Mouse (Mus musculus) hindbrain, embryonic 16.5 days (tissue): ENCODE data around the gene Flywch1. TPM values are rescaled to one million over a fixed set of nuclear protein-coding genes. Genes with fewer than 3 reads are reported as not detected.
A peak's percentile ranks its signal among the peaks of the same experiment; 100 is the strongest.

Source experiments
- ATAC-seq: fragments of 200-750 bp; cut with Nextera tagmentation; 2 replicates; pipeline ENCODE4 v1.8.0; 2017; ENCODE audit warnings: moderate TSS enrichment, moderate library complexity
- H3K27ac ChIP-seq: fragments of 300-500 bp; sonication (generic); 2 replicates; pipeline ENCODE4 v1.5.1; 2014; ENCODE audit warnings: low read depth, mild to moderate bottlenecking, control low read depth, low read length, moderate library complexity
- H3K27me3 ChIP-seq: fragments of 300-500 bp; sonication (generic); replicated peaks from 2 replicates; pipeline ENCODE4 v1.6.1; 2014; ENCODE audit warnings: low read length; ENCODE audit not compliant: control insufficient read depth, insufficient read depth
- H3K36me3 ChIP-seq: fragments of 300-500 bp; sonication (generic); 2 replicates; pipeline ENCODE4 v1.6.1; 2014; ENCODE audit warnings: mild to moderate bottlenecking, low read length, moderate library complexity, mixed read lengths; ENCODE audit not compliant: control insufficient read depth, insufficient read depth
- H3K4me1 ChIP-seq: fragments of 300-500 bp; sonication (generic); 2 replicates; pipeline ENCODE4 v1.6.1; 2014; ENCODE audit warnings: low read depth, low read length; ENCODE audit not compliant: control insufficient read depth, insufficient read depth
- H3K4me2 ChIP-seq: fragments of 300-500 bp; sonication (generic); 2 replicates; pipeline ENCODE4 v1.6.1; 2014; ENCODE audit warnings: mild to moderate bottlenecking, low read length, control low read depth, moderate library complexity
- H3K4me3 ChIP-seq: fragments of 300-500 bp; sonication (generic); 2 replicates; pipeline ENCODE4 v1.5.1; 2014; ENCODE audit warnings: mild to moderate bottlenecking, low read length, control low read depth, moderate library complexity
- H3K9ac ChIP-seq: fragments of 300-500 bp; sonication (generic); 2 replicates; pipeline ENCODE4 v1.6.1; 2014; ENCODE audit warnings: low read depth, mild to moderate bottlenecking, control low read depth, low read length, moderate library complexity
- H3K9me3 ChIP-seq: fragments of 300-500 bp; sonication (generic); 2 replicates; pipeline ENCODE4 v1.6.1; 2014; ENCODE audit warnings: mild to moderate bottlenecking, low read length, moderate library complexity; ENCODE audit not compliant: control insufficient read depth
- WGBS: fragments of 180-500 bp; shearing (Covaris S2); extraction: QIAGEN DNeasy Blood & Tissue Kit; methylation state at CpG from one replicate; pipeline ENCODE4 v1.1.7; 2014; 5-methylcytosine and 5-hydroxymethylcytosine counted together
- polyA plus RNA-seq: library from polyadenylated mRNA; unstranded; fragments of >200 nt; fragmentation: Nextera tagmentation; extraction: Ambion mirVana; gene quantifications from 2 replicates; pipeline ENCODE4 v1.2.1, GENCODE M21; 2015

The Flywch1 gene
- polyA plus RNA-seq, 1 experiment from 2014 or later, result 203 TPM

- peak overlapping the region; percentile 74 for H3K4me2 ChIP-seq
- H3K27me3 ChIP-seq, result no peaks in the 10 kb centered on the region
- no peaks in the 10 kb centered on the region for H3K9me3 ChIP-seq
- H3K9ac ChIP-seq, result peak overlapping the region; percentile 81
- H3K27ac ChIP-seq, result peak overlapping the region; percentile 97
- peak; percentile 57 for ATAC-seq
- H3K4me1 ChIP-seq, result peaks cover 31% of the 10 kb centered on the region
- H3K36me3 ChIP-seq, result peaks cover under 1% of the 10 kb centered on the region; the same call in 1 of the 2 replicates
- H3K4me3 ChIP-seq, result peak overlapping the region; percentile 63
- WGBS, result 0% methylated on average over 48 of the region's 83 CpGs
These were observed 32.1 kb upstream of the Flywch1 start for GRCm38 (mm10) chr17:23803366-23804041.

GRCm38 (mm10) chr17:23802746-23803365 lies 31.5 kb upstream of the Flywch1 start:
- no peaks in the 10 kb centered on the region for H3K36me3 ChIP-seq
- peak overlapping the region; percentile 67 for H3K4me2 ChIP-seq
- no peaks in the 10 kb centered on the region for H3K9me3 ChIP-seq
- H3K4me3 ChIP-seq, result peak overlapping the region; percentile 63
- WGBS, result under 1% methylated on average over 60 of the region's 60 CpGs
- ATAC-seq, result peak; percentile 98
- peak overlapping the region; percentile 81 for H3K9ac ChIP-seq
- H3K4me1 ChIP-seq, result peaks cover 31% of the 10 kb centered on the region
- no peaks in the 10 kb centered on the region for H3K27me3 ChIP-seq
- peak overlapping the region; percentile 97 for H3K27ac ChIP-seq

GRCm38 (mm10) chr17:23801627-23802026 lies 30.2 kb upstream of the Flywch1 start:
- Histone ChIP-seq H3K4me3 (no peak overlapping the region), H3K4me1 (peaks cover 25% of the 10 kb centered on the region), H3K27ac (no peak overlapping the region), H3K9ac (no peak overlapping the region), H3K36me3 (no peaks in the 10 kb centered on the region), H3K27me3 (no peaks in the 10 kb centered on the region), H3K4me2 (no peak overlapping the region), H3K9me3 (no peaks in the 10 kb centered on the region)
- WGBS, result 95% methylated on average over 10 of the region's 10 CpGs
- no peak for ATAC-seq

- H3K27me3 ChIP-seq, result no peaks in the 10 kb centered on the region
- H3K9ac ChIP-seq, result no peak overlapping the region
- 80% methylated on average over 7 of the region's 7 CpGs for WGBS
- ATAC-seq, result no peak
- H3K4me2 ChIP-seq, result no peak overlapping the region
- no peaks in the 10 kb centered on the region for H3K9me3 ChIP-seq
- no peaks in the 10 kb centered on the region; the same call in 1 of the 2 replicates for H3K4me1 ChIP-seq
- no peak overlapping the region for H3K4me3 ChIP-seq
- no peaks in the 10 kb centered on the region for H3K36me3 ChIP-seq
- H3K27ac ChIP-seq, result no peak overlapping the region
These were observed 25.9 kb upstream of the Flywch1 start for GRCm38 (mm10) chr17:23797316-23797715.

- peaks cover 3% of the 10 kb centered on the region; the same call in 1 of the 2 replicates for H3K4me1 ChIP-seq
- no peaks in the 10 kb centered on the region for H3K36me3 ChIP-seq
- H3K27ac ChIP-seq, result no peak overlapping the region
- no peak overlapping the region for H3K4me2 ChIP-seq
- no peaks in the 10 kb centered on the region for H3K9me3 ChIP-seq
- H3K27me3 ChIP-seq, result no peaks in the 10 kb centered on the region
- 98% methylated on average over 8 of the region's 8 CpGs for WGBS
- H3K9ac ChIP-seq, result no peak overlapping the region
- ATAC-seq, result no peak
- H3K4me3 ChIP-seq, result no peak overlapping the region
These were observed 23.9 kb upstream of the Flywch1 start for GRCm38 (mm10) chr17:23795323-23795722.

- 47% methylated on average over 2 of the region's 2 CpGs for WGBS
- no peak for ATAC-seq
- H3K36me3 ChIP-seq, result no peaks in the 10 kb centered on the region
- peaks cover 3% of the 10 kb centered on the region for H3K4me1 ChIP-seq
- peak overlapping the region; percentile 95 for H3K27ac ChIP-seq
- peak overlapping the region; percentile 55 for H3K4me3 ChIP-seq
- H3K9me3 ChIP-seq, result no peaks in the 10 kb centered on the region
- peak overlapping the region; percentile 90 for H3K4me2 ChIP-seq
- no peaks in the 10 kb centered on the region for H3K27me3 ChIP-seq
- peak overlapping the region; percentile 88 for H3K9ac ChIP-seq
These were observed 19.6 kb upstream of the Flywch1 start for GRCm38 (mm10) chr17:23791079-23791357.

GRCm38 (mm10) chr17:23790269-23791078 lies 19.1 kb upstream of the Flywch1 start, which contains the start of gene Srrm2:
Srrm2 (plus strand) TSS chr17:23790532.
- peak within 1 kb of the TSS; percentile 55 for H3K4me3 ChIP-seq
- ATAC-seq, result peak; percentile 15
- WGBS, result 1% methylated on average over 29 of the region's 29 CpGs
- peak within 1 kb of the TSS; percentile 88 for H3K9ac ChIP-seq
- peaks cover 3% of the 10 kb centered on the region for H3K4me1 ChIP-seq
- H3K27ac ChIP-seq, result peak within 1 kb of the TSS; percentile 95
- H3K4me2 ChIP-seq, result peak within 1 kb of the TSS; percentile 90
- no peaks in the 10 kb centered on the region for H3K36me3 ChIP-seq
- H3K9me3 ChIP-seq, result no peaks in the 10 kb centered on the region
- no peaks in the 10 kb centered on the region for H3K27me3 ChIP-seq

- Histone ChIP-seq H3K36me3 (no peaks in the 10 kb centered on the region), H3K9ac (peak overlapping the region; percentile 88), H3K4me1 (peaks cover 3% of the 10 kb centered on the region), H3K4me3 (peak overlapping the region; percentile 55), H3K27me3 (no peaks in the 10 kb centered on the region), H3K27ac (peak overlapping the region; percentile 95), H3K4me2 (peak overlapping the region; percentile 90), H3K9me3 (no peaks in the 10 kb centered on the region)
- ATAC-seq, result no peak
- 11% methylated on average over 8 of the region's 8 CpGs for WGBS
These were observed 18.4 kb upstream of the Flywch1 start for GRCm38 (mm10) chr17:23789749-23790268.

- H3K4me2 ChIP-seq, result no peak overlapping the region
- no peak overlapping the region for H3K4me3 ChIP-seq
- H3K27ac ChIP-seq, result no peak overlapping the region
- no peak overlapping the region for H3K9ac ChIP-seq
- WGBS, result 93% methylated on average over 4 of the region's 4 CpGs
- no peaks in the 10 kb centered on the region for H3K27me3 ChIP-seq
- ATAC-seq, result no peak
- peaks cover 3% of the 10 kb centered on the region for H3K4me1 ChIP-seq
- no peaks in the 10 kb centered on the region for H3K9me3 ChIP-seq
- no peaks in the 10 kb centered on the region for H3K36me3 ChIP-seq
These were observed 17.6 kb upstream of the Flywch1 start for GRCm38 (mm10) chr17:23788973-23789372.
